Mouse (Mus musculus) cerebellum, adult 8-10 months (tissue): ENCODE data around the gene Efcab12.
A peak's percentile ranks its signal among the peaks of the same experiment; 100 is the strongest.
"Not testable (repeated sequence)": the region's sequence is repeated elsewhere in the genome, so short reads cannot be mapped to it uniquely, and the experiment has no call there.

ENCODE experiments used
- DNase-seq: peaks from one replicate; pipeline ENCODE4 v3.0.0; 2022

Gene Efcab12

GRCm38 (mm10) chr6:115838161-115838597 is at the start of gene Efcab12:
Efcab12 (minus strand) TSS chr6:115838412.
- peak; percentile 75 for DNase-seq

DNA sequence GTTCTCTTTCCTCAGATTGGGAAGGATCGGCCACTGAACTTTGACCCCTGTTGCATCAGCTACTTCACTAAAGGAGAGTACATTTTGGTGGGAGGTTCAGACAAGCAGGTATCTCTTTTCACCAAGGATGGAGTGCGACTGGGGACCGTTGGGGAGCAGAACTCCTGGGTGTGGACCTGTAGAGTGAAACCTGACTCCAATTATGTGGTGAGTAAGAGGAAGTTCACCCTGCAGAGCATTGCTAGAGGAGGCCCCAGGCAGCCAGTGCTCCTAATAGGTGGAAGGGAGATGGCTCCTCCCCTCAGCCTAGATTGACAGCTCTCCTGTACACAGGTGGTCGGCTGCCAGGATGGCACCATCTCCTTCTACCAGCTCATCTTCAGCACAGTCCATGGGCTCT is 48.7 kb upstream of the Efcab12 start:
- DNase-seq, result no peak

- no peak for DNase-seq
Observed at GRCm38 (mm10) chr6:115884018-115884417, 45.8 kb upstream of the Efcab12 start.

GRCm38 (mm10) chr6:115880751-115881150 is 42.5 kb upstream of the Efcab12 start:
- no peak for DNase-seq

GRCm38 (mm10) chr6:115879736-115880135 is 41.5 kb upstream of the Efcab12 start:
- no peak for DNase-seq

DNA sequence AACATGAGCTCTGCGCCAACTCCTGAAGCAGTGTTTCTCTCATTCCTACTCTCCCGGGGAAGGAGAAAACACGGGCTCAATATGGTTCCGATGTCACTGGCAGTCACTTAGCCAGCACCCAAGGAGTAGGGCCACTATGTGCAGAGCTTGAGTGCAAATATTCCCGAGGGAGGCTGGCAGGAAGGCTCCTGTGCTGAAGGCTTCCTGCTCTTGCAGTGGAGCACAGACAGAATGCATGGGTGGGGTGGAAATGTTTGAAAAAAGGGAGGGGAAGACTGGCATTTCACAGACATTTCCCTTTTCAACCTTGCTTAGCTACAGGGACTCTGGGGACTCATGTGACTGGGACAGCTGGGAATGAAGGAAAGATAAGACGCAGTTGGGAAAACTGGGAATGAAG is 40.5 kb upstream of the Efcab12 start:
- DNase-seq, result no peak

DNA sequence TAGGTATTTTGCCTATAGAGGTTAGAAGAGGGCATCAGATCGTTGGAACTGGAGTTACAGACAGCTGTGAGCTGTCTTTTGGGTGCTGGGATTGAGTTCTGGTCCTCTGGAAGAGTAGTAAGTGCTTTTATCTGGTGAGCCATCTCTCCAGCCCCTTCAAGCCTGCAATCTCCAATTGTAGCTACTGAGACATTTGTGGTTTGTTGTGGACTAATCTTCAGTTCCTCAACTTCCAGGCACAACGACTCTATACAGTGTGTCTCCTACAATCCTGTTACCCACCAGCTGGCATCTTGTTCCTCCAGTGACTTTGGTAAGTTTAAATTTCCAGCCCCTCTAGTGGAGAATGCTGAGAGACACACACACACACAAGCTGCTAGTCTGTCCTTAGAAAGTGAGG is 39.0 kb upstream of the Efcab12 start:
- no peak for DNase-seq

DNA sequence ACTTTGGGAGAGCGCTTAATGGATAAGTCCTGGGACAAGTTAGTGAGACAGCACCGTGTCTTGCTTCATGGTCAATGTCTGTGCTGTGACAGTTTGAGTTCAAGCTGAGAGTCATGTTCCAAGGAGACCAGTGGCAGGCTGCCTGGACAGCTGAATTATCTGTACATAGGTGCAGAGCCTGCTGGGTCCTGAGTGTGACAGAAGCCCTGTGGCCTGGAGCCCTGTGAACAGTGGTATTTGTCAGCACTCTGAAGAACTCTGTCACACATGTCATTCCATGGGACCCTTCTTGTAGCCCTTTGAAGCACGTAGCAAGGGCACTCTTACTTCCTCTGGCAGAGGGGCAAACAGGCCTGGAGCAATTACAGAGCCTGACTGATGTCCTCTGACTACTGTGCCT is 33.1 kb upstream of the Efcab12 start:
- DNase-seq, result not testable (repeated sequence)

DNA sequence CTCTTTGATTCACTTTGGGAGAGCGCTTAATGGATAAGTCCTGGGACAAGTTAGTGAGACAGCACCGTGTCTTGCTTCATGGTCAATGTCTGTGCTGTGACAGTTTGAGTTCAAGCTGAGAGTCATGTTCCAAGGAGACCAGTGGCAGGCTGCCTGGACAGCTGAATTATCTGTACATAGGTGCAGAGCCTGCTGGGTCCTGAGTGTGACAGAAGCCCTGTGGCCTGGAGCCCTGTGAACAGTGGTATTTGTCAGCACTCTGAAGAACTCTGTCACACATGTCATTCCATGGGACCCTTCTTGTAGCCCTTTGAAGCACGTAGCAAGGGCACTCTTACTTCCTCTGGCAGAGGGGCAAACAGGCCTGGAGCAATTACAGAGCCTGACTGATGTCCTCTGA is 28.9 kb upstream of the Efcab12 start:
- not testable (repeated sequence) for DNase-seq

DNA sequence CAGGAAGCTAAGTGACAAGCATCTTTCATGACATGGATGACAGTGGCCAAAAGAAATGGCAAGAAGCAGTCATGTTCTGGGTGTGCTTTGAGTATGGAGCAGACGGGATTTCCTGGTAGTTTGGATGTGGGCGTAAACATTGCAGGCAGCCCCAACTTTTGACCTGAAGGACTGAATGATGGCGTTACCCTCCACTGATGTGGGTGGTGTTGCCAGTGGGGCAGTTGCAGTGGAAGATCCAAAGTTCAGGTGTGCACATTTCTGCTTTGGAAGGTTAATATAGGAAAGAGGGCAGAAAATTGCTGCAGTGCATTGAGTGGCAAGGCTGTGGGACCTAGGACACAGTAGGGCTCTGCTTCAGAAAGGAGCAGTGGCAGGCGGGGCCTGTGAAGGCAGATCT is 27.0 kb upstream of the Efcab12 start:
- no peak for DNase-seq

DNA sequence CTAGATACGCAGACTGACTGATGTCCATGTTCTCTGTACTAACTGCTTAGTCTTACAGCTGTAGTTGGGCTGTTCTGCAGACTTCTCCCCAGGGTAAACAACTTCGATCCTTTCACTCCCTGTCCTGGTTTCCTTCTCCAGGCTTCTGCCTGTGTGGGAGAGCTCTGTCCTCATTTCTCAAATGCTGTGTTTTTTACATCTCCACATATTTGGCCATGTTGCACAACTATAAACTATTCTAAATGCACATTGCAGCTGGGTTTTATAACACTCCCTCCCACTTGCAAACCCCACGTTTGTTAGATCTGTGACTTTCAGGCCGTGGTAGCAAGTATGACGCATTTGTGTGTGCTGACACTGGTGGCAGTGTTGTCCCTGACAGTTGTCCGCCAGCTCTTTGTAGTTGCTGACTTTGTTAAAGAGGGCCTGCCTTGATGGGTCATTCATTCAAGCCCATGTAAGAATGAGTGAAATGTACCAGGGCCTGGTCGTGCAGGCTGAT is 25.2 kb upstream of the Efcab12 start:
- DNase-seq, result no peak

GRCm38 (mm10) chr6:115860027-115860556 is 21.9 kb upstream of the Efcab12 start:
- no peak for DNase-seq

- no peak for DNase-seq
Observed at GRCm38 (mm10) chr6:115859258-115859657, 21.0 kb upstream of the Efcab12 start.

GRCm38 (mm10) chr6:115856361-115856745 is 18.1 kb upstream of the Efcab12 start:
- DNase-seq, result no peak

DNA sequence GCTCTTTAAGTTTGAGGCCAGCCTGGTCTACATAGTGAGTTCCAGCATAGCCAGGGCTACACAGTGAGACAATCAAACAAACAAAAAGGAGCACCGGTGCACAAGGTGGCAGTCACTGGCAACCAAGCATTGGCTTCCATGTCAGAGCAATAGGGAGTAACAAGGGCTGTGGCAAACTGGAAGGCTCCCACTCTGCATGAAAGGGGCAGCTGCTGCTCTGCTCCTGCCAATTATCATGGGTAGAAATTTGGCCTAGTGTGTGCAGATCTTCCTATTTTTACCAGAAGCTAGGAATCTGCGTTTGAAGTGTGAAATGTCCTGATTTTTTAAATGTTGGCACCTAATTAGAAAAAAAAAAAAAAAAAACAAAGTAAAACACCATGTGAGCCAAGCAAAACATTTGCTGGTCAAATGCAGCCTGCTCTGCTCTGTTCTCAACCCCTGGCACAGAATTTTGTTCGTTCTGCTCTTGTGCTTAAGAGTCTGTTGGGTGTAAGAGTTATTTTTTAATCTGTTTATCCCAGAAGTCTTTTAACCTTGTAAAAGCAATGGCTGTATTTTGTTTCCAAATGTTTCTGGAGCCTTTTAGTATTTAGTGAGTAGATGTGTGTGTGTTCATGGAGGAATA is 17.6 kb upstream of the Efcab12 start:
- DNase-seq, result no peak

DNA sequence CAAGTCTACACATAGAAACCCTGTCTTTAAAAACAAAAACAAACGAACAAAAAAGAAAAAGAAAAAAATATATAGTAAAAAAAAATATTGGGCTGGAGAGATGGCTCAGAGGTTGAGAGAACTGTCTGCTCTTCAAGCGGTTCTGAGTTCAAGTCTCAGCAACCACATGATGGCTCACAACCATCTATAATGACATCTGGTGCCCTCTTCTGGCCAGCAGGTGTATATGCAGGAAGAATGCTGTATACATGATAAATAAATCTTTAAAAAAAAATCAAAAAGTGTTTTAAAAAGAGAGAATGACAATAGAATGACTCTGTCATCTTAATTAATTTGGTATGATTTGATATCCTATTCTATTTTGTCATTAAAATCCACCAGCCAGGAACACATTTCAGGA is 16.2 kb upstream of the Efcab12 start:
- no peak for DNase-seq

- DNase-seq, result no peak
Observed at GRCm38 (mm10) chr6:115853985-115854384, 15.8 kb upstream of the Efcab12 start.

DNA sequence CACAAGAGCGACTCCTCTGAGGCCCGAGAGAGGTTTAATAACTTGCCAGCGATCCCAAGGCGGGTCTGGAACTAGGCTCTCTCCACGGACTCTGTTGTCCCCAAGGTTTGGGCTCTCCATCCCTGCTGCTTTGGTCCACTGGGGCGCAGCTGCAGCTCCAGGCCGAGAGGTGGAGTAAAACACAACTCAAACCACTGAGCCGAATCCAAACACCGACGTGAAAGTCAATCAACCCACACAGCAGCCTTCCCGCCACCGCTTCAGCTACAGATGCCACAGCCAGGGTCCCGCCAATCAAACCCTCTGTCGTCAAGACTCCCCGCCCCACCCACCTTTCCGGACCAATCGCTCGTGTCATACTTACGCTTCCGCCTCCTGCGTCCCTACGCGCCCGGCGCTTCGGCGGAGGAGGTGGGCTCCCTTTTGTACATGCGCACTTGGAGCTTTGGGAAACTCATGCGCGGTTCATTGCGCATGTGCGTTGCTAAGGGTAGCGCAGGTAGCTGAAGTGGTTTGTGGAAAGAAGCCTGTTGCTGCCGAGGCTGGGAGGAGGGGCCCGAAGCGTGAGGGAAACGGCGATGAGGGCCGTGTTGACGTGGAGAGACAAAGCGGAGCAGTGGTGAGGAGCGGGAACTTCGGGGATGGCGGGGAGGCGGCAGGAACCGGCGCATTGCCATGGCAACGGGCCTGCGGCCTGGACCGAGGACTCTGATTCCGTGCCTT is 15.0 kb upstream of the Efcab12 start, which contains the start of the genes Mbd4 and Ift122:
Mbd4 (minus strand) TSS at position 281 of the 723 bp plus-strand sequence.
Ift122 (plus strand) TSS at position 380 of the 723 bp plus-strand sequence.
- DNase-seq, result peak; percentile 95

DNA sequence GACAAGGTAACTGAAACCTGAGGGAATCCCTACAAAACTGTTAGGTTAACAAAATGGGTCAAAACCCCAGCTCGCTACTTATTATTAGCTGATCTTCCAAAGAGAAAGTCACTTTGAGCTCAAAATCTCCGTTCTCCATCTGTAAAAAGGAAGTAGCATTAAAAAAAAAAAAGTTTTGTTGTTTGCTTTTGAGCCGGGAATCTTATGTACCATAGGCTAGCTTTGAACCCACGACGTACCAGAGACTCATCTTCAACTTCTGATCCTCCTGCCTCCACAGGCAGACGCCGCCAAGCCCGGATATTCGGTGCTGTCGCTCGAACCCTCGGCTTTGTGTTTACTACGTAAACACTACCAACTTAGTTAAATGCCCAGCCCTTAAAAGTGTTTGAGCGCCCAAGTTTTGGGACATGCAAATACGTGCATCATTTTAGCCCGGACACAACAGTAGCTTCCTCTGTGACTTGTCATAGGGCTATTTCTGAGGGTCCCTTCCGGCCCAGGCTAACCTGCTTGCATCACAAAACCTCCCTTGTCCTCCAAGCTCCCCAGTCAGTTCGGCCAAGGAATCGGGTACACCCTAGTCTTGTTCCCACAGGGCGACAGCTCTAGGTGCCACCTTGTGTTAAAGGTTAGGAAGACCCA is 14.4 kb upstream of the Efcab12 start:
- no peak for DNase-seq

DNA sequence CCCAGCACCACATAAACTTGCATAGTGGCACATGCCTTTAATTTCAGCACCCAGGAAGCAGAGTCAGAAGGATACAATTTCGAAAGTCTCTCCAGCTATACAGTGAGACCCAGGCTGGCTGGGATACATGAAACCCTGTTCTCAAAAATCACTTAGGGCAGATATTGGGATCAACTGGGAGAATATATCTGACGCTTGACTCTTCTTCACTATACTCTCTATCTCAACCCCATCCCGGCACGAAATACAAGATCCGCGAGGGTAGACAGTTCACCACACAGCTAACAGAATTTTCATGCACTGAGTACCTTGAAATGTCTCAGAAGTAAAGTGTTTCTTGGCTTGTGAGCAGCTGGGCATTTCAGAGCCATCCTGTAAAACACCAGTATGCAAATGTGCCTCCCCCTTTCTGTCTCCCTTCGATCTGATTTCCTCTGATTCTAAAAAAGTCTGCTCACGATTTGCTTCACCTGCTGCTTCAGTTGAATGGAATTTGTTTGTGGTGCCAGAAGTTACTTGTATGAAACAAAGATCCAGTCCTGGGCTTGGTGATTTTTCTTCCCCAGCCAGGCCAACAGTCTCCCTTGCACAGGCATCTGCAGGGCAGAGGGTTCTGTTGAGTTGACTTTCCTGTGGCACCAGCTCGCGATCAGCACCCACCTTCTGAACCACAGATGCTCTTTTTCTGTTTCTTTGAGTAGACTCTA is 10.5 kb upstream of the Efcab12 start:
- no peak for DNase-seq

DNA sequence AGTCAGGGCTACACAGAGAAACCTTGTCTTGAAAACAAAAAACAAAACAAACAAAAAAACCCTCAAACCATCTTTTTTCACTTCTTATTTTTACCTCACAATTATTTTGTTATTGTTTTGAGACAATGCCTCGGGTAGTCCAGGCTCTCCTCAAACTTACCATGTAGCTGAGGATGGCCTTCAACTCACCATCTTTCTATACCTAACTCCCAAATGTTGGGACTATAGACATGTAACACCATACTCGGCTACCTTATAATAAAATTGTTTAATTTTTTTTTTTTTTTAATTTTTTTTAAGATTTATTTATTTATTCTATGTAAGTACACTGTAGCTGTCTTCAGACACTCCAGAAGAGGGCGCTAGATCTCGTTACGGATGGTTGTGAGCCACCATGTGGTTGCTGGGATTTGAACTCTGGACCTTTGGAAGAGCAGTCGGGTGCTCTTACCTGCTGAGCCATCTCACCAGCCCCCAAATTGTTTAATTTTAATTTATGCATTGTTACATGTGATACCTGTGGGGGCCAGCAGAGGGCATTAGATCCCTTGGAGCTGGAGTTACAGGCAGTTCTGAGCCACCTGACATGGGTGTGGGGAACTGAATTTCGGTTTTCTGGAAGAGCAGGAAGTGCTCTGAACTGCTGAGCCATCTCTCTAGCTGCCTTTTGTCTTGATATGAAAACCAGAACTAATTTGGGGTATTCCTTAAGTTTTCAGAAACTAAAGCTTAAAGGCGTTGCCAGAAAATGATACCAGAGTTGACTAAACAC is 8.6 kb upstream of the Efcab12 start:
- DNase-seq, result peak; percentile 54

GRCm38 (mm10) chr6:115845006-115845405 is 6.8 kb upstream of the Efcab12 start:
- no peak for DNase-seq
